11 mouse cellular contexts compared by ENCODE assay signal in the genomic region with DNA sequence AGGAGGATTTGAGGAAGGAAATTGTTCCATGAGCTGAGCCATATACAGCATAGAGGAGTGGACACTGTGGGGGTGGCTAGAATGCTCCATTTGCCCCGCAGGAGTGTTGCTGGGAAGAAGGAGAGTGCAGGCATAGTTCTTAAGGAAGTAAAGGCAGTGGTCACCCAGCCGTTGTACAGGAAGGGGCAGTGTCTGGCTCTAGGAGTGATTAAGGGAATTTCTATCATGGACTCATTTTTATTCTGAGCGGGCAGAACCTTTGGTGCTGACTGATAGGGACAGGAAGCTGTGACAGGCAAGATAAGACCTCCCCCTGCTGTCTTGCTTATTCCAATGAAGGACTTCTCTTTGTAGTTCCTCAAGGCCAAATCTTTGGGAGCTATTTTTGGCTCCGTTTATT. TPM values are rescaled to one million over a fixed set of nuclear protein-coding genes. Genes with fewer than 3 reads are reported as not detected.
A peak's percentile ranks its signal among the peaks of the same experiment; 100 is the strongest.
DNase-seq lines count a peak whose midpoint lies in the region; ATAC-seq and TF ChIP-seq lines count a peak whose summit lies in the region.
"Had no signal": no experiment of that assay in that cellular context is flagged by ENCODE, and none has a peak within 500 bp of the region (broad histone marks: within the 10 kb centered on the region; RNA-seq: fewer than 3 reads in every experiment).

No protein-coding gene starts in this region.

- H3K79me2 ChIP-seq in MEL (ENCODE audit: control insufficient read depth, insufficient read depth, low read length, poor library complexity), result peaks cover 5% of the 10 kb centered on the region

- TF ChIP-seq CTCF in MEL (IDR thresholded peaks at IDR 0.05 in 2 of 3, conservative IDR thresholded peaks at IDR 0.05 in 1 of 3; ENCODE audit: control insufficient read depth in 1 of 3, insufficient read depth in 1 of 3, low read depth in 2 of 3, low read length in 3 of 3, poor library complexity in 1 of 3, severe bottlenecking in 1 of 3), result no peak

- H3K9ac ChIP-seq in MEL (ENCODE audit: control insufficient read depth, low read depth, low read length, poor library complexity, severe bottlenecking), result 0 out of 2 replicates have a peak overlapping the region, but pooled peaks have one; percentile 10
- H3K9ac ChIP-seq: hindbrain, embryonic 15.5 days had no signal

- peak; percentile 95 to 97 for TF ChIP-seq EP300 in MEL (IDR thresholded peaks at IDR 0.05; ENCODE audit: low read depth in 1 of 2, low read length in 2 of 2)

- no peaks in the 10 kb centered on the region for H3K27me3 ChIP-seq in MEL (ENCODE audit: control insufficient read depth in 1 of 2, insufficient read depth in 2 of 2, low read length in 2 of 2)
- H3K27me3 ChIP-seq: hindbrain, embryonic 15.5 days had no signal

- peak; percentile 73 to 91 for ATAC-seq in hematopoietic stem cell, adult 5-6 weeks (replicated peaks in 1 of 2; ENCODE audit: insufficient read depth in 1 of 2, low FRiP score in 2 of 2, low TSS enrichment in 1 of 2, low read depth in 1 of 2, poor library complexity in 2 of 2, severe bottlenecking in 2 of 2)
- ATAC-seq in cerebellum, adult (ENCODE audit: insufficient number of reproducible peaks, low FRiP score, low TSS enrichment), result no peak

- intact Hi-C loops in left cerebral cortex, postnatal 10 days (cut with DNase I), result no loop called here

- H3K27ac ChIP-seq in MEL (ENCODE audit: control insufficient read depth, low read depth, low read length), result peak overlapping the region; percentile 76
- H3K27ac ChIP-seq: hindbrain, embryonic 15.5 days; kidney, postnatal 0 days had no signal

- no peak for TF ChIP-seq RAD21 in MEL (IDR thresholded peaks at IDR 0.05; ENCODE audit: low read depth, low read length)

- no peaks in the 10 kb centered on the region for H3K9me3 ChIP-seq in MEL (replicated peaks; ENCODE audit: insufficient read depth, low read length)
- H3K9me3 ChIP-seq: hindbrain, embryonic 15.5 days had no signal

- H3K36me3 ChIP-seq in MEL (ENCODE audit: control insufficient read depth in 1 of 2, insufficient read depth in 2 of 2, low read length in 2 of 2), result peaks cover 0 to 28% of the 10 kb centered on the region in 2 experiments; a peak in 2 of 4 replicates
- H3K36me3 ChIP-seq: hindbrain, embryonic 15.5 days had no signal

- H3K4me1 ChIP-seq in MEL (ENCODE audit: control insufficient read depth in 1 of 2, insufficient read depth in 2 of 2, low read length in 2 of 2), result peaks cover 10 to 23% of the 10 kb centered on the region in 2 experiments
- H3K4me1 ChIP-seq: hindbrain, embryonic 15.5 days had no signal

- H3K4me3 ChIP-seq in MEL (ENCODE audit: control insufficient read depth in 1 of 2, insufficient read depth in 1 of 2, low read depth in 2 of 2, low read length in 2 of 2), result peak overlapping the region in 1 of 2 experiments; percentile 22; a peak in 2 of 4 replicates
- H3K4me3 ChIP-seq: hindbrain, embryonic 15.5 days had no signal

- DNase-seq in adrenal gland, adult 8-10 months, result peak; percentile 26
- DNase-seq in adrenal gland, postnatal 4 days (ENCODE audit: low spot score in 2 of 2), result no peak
- DNase-seq in MEL (ENCODE audit: low read depth, low spot score), result peak; percentile 78
- peak; percentile 53 for DNase-seq in lung, postnatal 10 days
- no peak for DNase-seq in kidney, postnatal 10 days
- no peak for DNase-seq in left cerebral cortex, postnatal 10 days (ENCODE audit: extremely low spot score in 1 of 2, low spot score in 2 of 2)
- DNase-seq: cerebellum, postnatal 25 days had no signal

- no peak for TF ChIP-seq POLR2A in MEL (IDR thresholded peaks at IDR 0.05; ENCODE audit: control insufficient read depth in 1 of 2, insufficient read depth in 1 of 2, low read depth in 1 of 2, low read length in 2 of 2, poor library complexity in 1 of 2)

TF ChIP-seq in MEL, 35 proteins besides CTCF, POLR2A, EP300 and RAD21:
- TF ChIP-seq ELF1 (IDR thresholded peaks at IDR 0.05; ENCODE audit: low read depth, low read length) (no peak), CHD2 (IDR thresholded peaks at IDR 0.05; ENCODE audit: low read length) (no peak), ETS1 (IDR thresholded peaks at IDR 0.05; ENCODE audit: low read depth, low read length) (peak; percentile 71), TAL1 (IDR thresholded peaks at IDR 0.05; ENCODE audit: low read length) (peak; percentile 91), KAT2A (conservative IDR thresholded peaks at IDR 0.05; ENCODE audit: low read depth, low read length) (no peak), USF2 (IDR thresholded peaks at IDR 0.05; ENCODE audit: borderline replicate concordance in 1 of 2, insufficient read depth in 1 of 2, low read depth in 1 of 2, low read length in 2 of 2) (no peak), USF1 (IDR thresholded peaks at IDR 0.05; ENCODE audit: low read depth, low read length) (no peak), ZNF384 (IDR thresholded peaks at IDR 0.05; ENCODE audit: low read depth, low read length) (no peak), UBTF (IDR thresholded peaks at IDR 0.05; ENCODE audit: borderline replicate concordance, insufficient read depth, low read depth, low read length) (no peak), MEF2A (IDR thresholded peaks at IDR 0.05; ENCODE audit: extremely low read depth, insufficient replicate concordance, low read depth, low read length, poor library complexity, severe bottlenecking) (no peak), TCF12 (IDR thresholded peaks at IDR 0.05; ENCODE audit: low read depth, low read length) (peak; percentile 94), POLR2AphosphoS2 (IDR thresholded peaks at IDR 0.05; ENCODE audit: low read length) (no peak), MAZ (IDR thresholded peaks at IDR 0.05; ENCODE audit: low read depth, low read length) (no peak), MXI1 (IDR thresholded peaks at IDR 0.05; ENCODE audit: low read depth, low read length) (no peak), ZKSCAN1 (IDR thresholded peaks at IDR 0.05; ENCODE audit: low read depth, low read length) (no peak), JUND (IDR thresholded peaks at IDR 0.05; ENCODE audit: low read depth, low read length) (no peak), MYC (IDR thresholded peaks at IDR 0.05; ENCODE audit: low read depth, low read length) (no peak), ZMIZ1 (IDR thresholded peaks at IDR 0.05; ENCODE audit: low read depth, low read length) (no peak), NRF1 (IDR thresholded peaks at IDR 0.05; ENCODE audit: insufficient read depth, low read depth, low read length, poor library complexity, severe bottlenecking) (no peak), MYB (IDR thresholded peaks at IDR 0.05; ENCODE audit: low read depth, low read length) (peak; percentile 51; the same call in 1 of the 2 replicates), GATA1 (IDR thresholded peaks at IDR 0.05; ENCODE audit: low read depth, low read length) (peak; percentile 95), MAX (IDR thresholded peaks at IDR 0.05; ENCODE audit: low read length) (no peak), RCOR1 (IDR thresholded peaks at IDR 0.05; ENCODE audit: low read depth, low read length) (peak; percentile 79; the same call in 1 of the 2 replicates), BHLHE40 (IDR thresholded peaks at IDR 0.05; ENCODE audit: borderline replicate concordance, low read depth, low read length) (no peak), TBP (IDR thresholded peaks at IDR 0.05; ENCODE audit: low read depth, low read length) (no peak), POLR2AphosphoS5 (IDR thresholded peaks at IDR 0.05; ENCODE audit: borderline replicate concordance, low read depth, low read length) (no peak)
TF ChIP-seq in MEL: peak in this region for 6.

RNA-seq across cellular contexts. Expression of gene Tnik, which starts 38.4 kb away (rescaled TPM):
- total RNA-seq in adrenal gland, adult 8-10 months (2022), result 10 to 100 TPM; 13.6 to 28.1 (median 19.6) TPM
- total RNA-seq in adrenal gland, postnatal 4 days (2021), result 10 to 100 TPM; 36.9 to 40.8 TPM
- 13.6 and 14.5 TPM in 2 replicates for total RNA-seq in MEL (2012; rRNA removed)
- 10 to 100 TPM in 1 of 2 experiments, 1 to 10 TPM in 1; 9.9 to 78.4 TPM for polyA plus RNA-seq in MEL (2012; ENCODE audit: insufficient read depth in 1 of 2, insufficient read length in 2 of 2, low read depth in 1 of 2, low replicate concordance in 2 of 2, missing spikeins in 1 of 2)
- 25.2 and 33.2 TPM in 2 replicates for total RNA-seq in hematopoietic stem cell, adult 5-6 weeks (2017)
- 100 to 1,000 TPM; 235 to 250 TPM for total RNA-seq in left cerebral cortex, postnatal 10 days (2021)

Comparison
In these comparisons a context has a peak if more than half of its experiments do, and no peak if none do; other contexts are left out.
1. DNase-seq: peak in adrenal gland, adult 8-10 months (single experiment), MEL (single experiment) and lung, postnatal 10 days (single experiment); none in adrenal gland, postnatal 4 days (0 of 2), kidney, postnatal 10 days (single experiment) and left cerebral cortex, postnatal 10 days (0 of 2).